Mouse (Mus musculus): ENCODE results near the gene Hcn2. TPM values are rescaled to one million over a fixed set of nuclear protein-coding genes. Genes with fewer than 3 reads are reported as not detected.

Gene Hcn2
- polyA plus RNA-seq, 1 experiment from 2014 or later, result 0.89 TPM

DNA sequence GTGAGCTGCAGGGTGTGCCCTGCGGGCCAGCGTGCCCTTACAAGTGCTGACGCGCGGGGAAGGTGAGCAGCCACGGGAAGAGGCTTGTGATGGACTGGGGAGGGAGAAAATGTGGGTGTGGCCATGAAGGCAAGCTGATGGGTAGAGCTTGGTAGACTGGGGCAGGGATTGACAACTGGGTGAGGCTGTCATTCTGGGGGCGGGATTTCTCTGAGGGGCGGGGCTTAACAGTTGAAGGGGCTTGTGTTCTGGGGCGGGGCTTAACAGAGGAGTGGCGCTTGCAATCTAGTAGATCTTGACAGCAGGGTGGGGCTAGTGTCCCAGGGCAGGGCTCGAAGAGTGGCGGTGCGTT, 64.2 kb downstream of the Hcn2 start:
- peak overlapping the region; percentile 81 for H3K4me2 ChIP-seq (ENCODE audit: low read length)
- peak overlapping the region; percentile 47 for H3K4me3 ChIP-seq (ENCODE audit: low read depth, low read length)
- peak overlapping the region; percentile 59 for H3K9ac ChIP-seq (ENCODE audit: low read depth, low read length)
- WGBS, result 0% methylated on average over 13 of the region's 13 CpGs
- peaks cover 32% of the 10 kb centered on the region for H3K27me3 ChIP-seq (ENCODE audit: control insufficient read depth, insufficient read depth, low read depth, low read length)
- peak overlapping the region; percentile 50 for H3K27ac ChIP-seq (ENCODE audit: low read length)
- H3K9me3 ChIP-seq (replicated peaks; ENCODE audit: control insufficient read depth, low read length, poor library complexity, severe bottlenecking), result no peaks in the 10 kb centered on the region
- no peaks in the 10 kb centered on the region for H3K4me1 ChIP-seq (ENCODE audit: control insufficient read depth, insufficient read depth, low read length)
- no peaks in the 10 kb centered on the region for H3K36me3 ChIP-seq (ENCODE audit: control insufficient read depth, insufficient read depth, low read length)
- peak; percentile 80 for ATAC-seq

- H3K9ac ChIP-seq (ENCODE audit: low read depth, low read length), result no peak overlapping the region; the same call in 1 of the 2 replicates
- peaks cover 32% of the 10 kb centered on the region for H3K27me3 ChIP-seq (ENCODE audit: control insufficient read depth, insufficient read depth, low read depth, low read length)
- peak overlapping the region; percentile 47 for H3K4me3 ChIP-seq (ENCODE audit: low read depth, low read length)
- H3K4me2 ChIP-seq (ENCODE audit: low read length), result peak overlapping the region; percentile 81
- H3K9me3 ChIP-seq (replicated peaks; ENCODE audit: control insufficient read depth, low read length, poor library complexity, severe bottlenecking), result no peaks in the 10 kb centered on the region
- WGBS, result 33% methylated on average over 21 of the region's 21 CpGs
- no peaks in the 10 kb centered on the region for H3K36me3 ChIP-seq (ENCODE audit: control insufficient read depth, insufficient read depth, low read length)
- 0 out of 2 replicates have a peak, but pooled peaks have one; percentile 1 for ATAC-seq
- no peak overlapping the region for H3K27ac ChIP-seq (ENCODE audit: low read length)
- H3K4me1 ChIP-seq (ENCODE audit: control insufficient read depth, insufficient read depth, low read length), result no peaks in the 10 kb centered on the region
These were observed 64.7 kb downstream of the Hcn2 start for GRCm38 (mm10) chr10:79781139-79781538.

DNA sequence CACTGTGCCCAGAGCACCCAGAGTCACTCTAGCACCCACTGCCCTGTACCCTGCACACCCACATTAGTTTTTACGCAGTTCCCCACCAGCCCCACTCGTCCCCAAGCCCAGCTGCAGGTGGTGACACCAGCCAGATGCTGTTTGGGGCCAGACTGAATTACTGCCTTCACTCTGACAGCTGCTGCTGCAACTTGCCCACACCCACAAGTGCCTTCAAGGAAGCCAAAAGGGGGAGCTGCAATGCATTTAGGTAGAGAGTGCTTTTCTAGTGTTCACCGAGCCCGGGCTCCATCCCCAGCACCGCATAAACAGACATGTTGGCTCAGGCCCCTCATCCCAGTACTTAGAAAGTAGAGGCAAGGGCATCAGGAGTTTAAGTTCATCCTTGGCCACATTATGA, 65.5 kb downstream of the Hcn2 start:
- Histone ChIP-seq H3K4me2 (ENCODE audit: low read length) (no peak overlapping the region), H3K36me3 (ENCODE audit: control insufficient read depth, insufficient read depth, low read length) (no peaks in the 10 kb centered on the region), H3K4me3 (ENCODE audit: low read depth, low read length) (no peak overlapping the region), H3K27ac (ENCODE audit: low read length) (no peak overlapping the region), H3K4me1 (ENCODE audit: control insufficient read depth, insufficient read depth, low read length) (no peaks in the 10 kb centered on the region), H3K27me3 (ENCODE audit: control insufficient read depth, insufficient read depth, low read depth, low read length) (peaks cover 28% of the 10 kb centered on the region), H3K9ac (ENCODE audit: low read depth, low read length) (no peak overlapping the region), H3K9me3 (replicated peaks; ENCODE audit: control insufficient read depth, low read length, poor library complexity, severe bottlenecking) (no peaks in the 10 kb centered on the region)
- WGBS, result 58% methylated on average over 5 of the region's 5 CpGs
- no peak for ATAC-seq

DNA sequence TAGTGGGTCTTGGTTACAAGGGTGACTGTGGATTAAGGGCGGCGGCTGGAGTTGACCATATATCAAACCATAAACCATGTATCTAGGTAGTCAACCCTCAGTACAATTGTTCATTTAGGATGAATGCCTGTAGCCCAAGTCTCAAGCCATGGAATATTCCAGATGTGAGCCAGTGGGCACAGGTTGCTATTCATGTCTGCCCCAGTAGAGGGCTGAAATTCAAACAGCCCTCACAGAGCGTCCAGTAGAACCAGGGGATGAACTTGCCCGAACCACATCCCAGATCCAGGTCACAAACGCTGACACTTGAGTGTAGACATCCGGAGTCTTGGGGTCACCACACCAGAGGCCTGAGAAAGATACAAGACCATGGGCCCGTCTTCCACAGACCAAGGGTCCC, 66.6 kb downstream of the Hcn2 start:
- 69% methylated on average over 7 of the region's 7 CpGs for WGBS
- Histone ChIP-seq H3K4me1 (ENCODE audit: control insufficient read depth, insufficient read depth, low read length) (no peaks in the 10 kb centered on the region), H3K36me3 (ENCODE audit: control insufficient read depth, insufficient read depth, low read length) (no peaks in the 10 kb centered on the region), H3K9ac (ENCODE audit: low read depth, low read length) (no peak overlapping the region), H3K27ac (ENCODE audit: low read length) (no peak overlapping the region), H3K27me3 (ENCODE audit: control insufficient read depth, insufficient read depth, low read depth, low read length) (peaks cover 20% of the 10 kb centered on the region), H3K4me2 (ENCODE audit: low read length) (no peak overlapping the region), H3K9me3 (replicated peaks; ENCODE audit: control insufficient read depth, low read length, poor library complexity, severe bottlenecking) (no peaks in the 10 kb centered on the region), H3K4me3 (ENCODE audit: low read depth, low read length) (no peak overlapping the region)
- no peak for ATAC-seq

DNA sequence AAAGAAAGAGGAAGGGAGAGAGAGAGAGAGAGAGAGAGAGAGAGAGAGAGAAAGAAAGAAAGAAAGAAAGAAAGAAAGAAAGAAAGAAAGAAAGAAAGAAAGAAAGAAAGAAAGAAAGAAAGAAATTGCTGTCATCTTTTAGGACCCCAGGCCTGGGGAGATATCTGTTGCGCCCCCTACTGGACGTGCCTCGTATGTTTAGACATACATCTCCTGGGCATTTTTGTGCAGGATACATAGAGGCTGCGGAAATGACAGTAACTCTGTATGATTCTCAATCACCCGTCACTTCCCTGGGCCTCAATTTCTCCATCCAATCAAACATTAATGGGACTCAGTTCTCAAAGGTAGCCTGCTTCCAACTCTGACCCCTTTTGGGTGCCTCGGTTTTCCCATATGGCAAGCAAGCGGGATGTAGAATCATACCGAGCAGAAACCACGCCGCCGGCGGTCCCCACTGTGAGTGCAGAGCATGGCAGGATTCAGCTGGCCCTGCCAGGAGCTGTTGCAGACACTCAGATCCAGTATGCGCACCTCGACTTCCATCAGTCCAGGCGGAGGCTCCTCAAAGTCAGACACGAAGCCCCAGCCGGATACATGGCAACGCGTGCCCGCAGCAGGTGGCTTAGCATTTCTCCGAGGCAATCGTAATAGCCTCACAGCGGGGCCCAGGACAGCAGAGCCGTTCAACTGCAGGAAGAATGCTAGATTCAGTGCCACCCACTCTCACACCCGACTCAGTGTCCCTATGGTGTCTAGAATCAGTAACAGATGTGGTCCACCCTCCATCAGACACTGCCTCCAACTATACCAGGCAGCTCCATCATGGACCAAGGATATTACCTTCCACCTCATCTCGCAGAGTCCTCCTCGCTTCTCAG, 67.7 kb downstream of the Hcn2 start:
- Histone ChIP-seq H3K9ac (ENCODE audit: low read depth, low read length) (no peak overlapping the region), H3K27ac (ENCODE audit: low read length) (no peak overlapping the region), H3K27me3 (ENCODE audit: control insufficient read depth, insufficient read depth, low read depth, low read length) (peaks cover 12% of the 10 kb centered on the region), H3K36me3 (ENCODE audit: control insufficient read depth, insufficient read depth, low read length) (no peaks in the 10 kb centered on the region), H3K4me2 (ENCODE audit: low read length) (no peak overlapping the region), H3K9me3 (replicated peaks; ENCODE audit: control insufficient read depth, low read length, poor library complexity, severe bottlenecking) (no peaks in the 10 kb centered on the region), H3K4me1 (ENCODE audit: control insufficient read depth, insufficient read depth, low read length) (no peaks in the 10 kb centered on the region), H3K4me3 (ENCODE audit: low read depth, low read length) (no peak overlapping the region)
- 35% methylated on average over 27 of the region's 27 CpGs for WGBS
- ATAC-seq, result no peak

Other genes with a start within 250 kb of the Hcn2 start
- 0.10 TPM in 1 of 2 replicates, not detected in the other for gene Vmn2r83, start 247.9 kb upstream of the Hcn2 start, polyA plus RNA-seq (2015; fragmentation: Nextera tagmentation; extraction: Ambion mirVana)
- 19.2 and 22.4 TPM in 2 replicates for gene Plpp2, start 182.8 kb upstream of the Hcn2 start, polyA plus RNA-seq (2015; fragmentation: Nextera tagmentation; extraction: Ambion mirVana)
- gene Mier2, start 161.4 kb upstream of the Hcn2 start, polyA plus RNA-seq (2015; fragmentation: Nextera tagmentation; extraction: Ambion mirVana), result 56.2 and 56.8 TPM in 2 replicates
- not detected in 2 replicates for gene Theg, start 129.3 kb upstream of the Hcn2 start, polyA plus RNA-seq (2015; fragmentation: Nextera tagmentation; extraction: Ambion mirVana)
- gene C2cd4c, start 102.6 kb upstream of the Hcn2 start, polyA plus RNA-seq (2015; fragmentation: Nextera tagmentation; extraction: Ambion mirVana), result 0.66 and 0.95 TPM in 2 replicates
- 23.4 and 25.3 TPM in 2 replicates for gene Shc2, start 78.7 kb upstream of the Hcn2 start, polyA plus RNA-seq (2015; fragmentation: Nextera tagmentation; extraction: Ambion mirVana)
- gene Odf3l2, start 70.9 kb upstream of the Hcn2 start, polyA plus RNA-seq (2015; fragmentation: Nextera tagmentation; extraction: Ambion mirVana), result 0.78 and 1.0 TPM in 2 replicates
- gene Madcam1, start 52.1 kb upstream of the Hcn2 start, polyA plus RNA-seq (2015; fragmentation: Nextera tagmentation; extraction: Ambion mirVana), result 0.69 and 0.94 TPM in 2 replicates
- 96.1 and 107 TPM in 2 replicates for gene Tpgs1, start 47.3 kb upstream of the Hcn2 start, polyA plus RNA-seq (2015; fragmentation: Nextera tagmentation; extraction: Ambion mirVana)
- gene Cdc34, start 34.4 kb upstream of the Hcn2 start, polyA plus RNA-seq (2015; fragmentation: Nextera tagmentation; extraction: Ambion mirVana), result 73.1 and 81.9 TPM in 2 replicates
- gene Gzmm, start 27.6 kb upstream of the Hcn2 start, polyA plus RNA-seq (2015; fragmentation: Nextera tagmentation; extraction: Ambion mirVana), result 1.6 and 1.8 TPM in 2 replicates
- 844 and 915 TPM in 2 replicates for gene Bsg, start 12.1 kb upstream of the Hcn2 start, polyA plus RNA-seq (2015; fragmentation: Nextera tagmentation; extraction: Ambion mirVana)
- gene Polrmt, start 29.9 kb downstream of the Hcn2 start, polyA plus RNA-seq (2015; fragmentation: Nextera tagmentation; extraction: Ambion mirVana), result 45.3 and 45.9 TPM in 2 replicates
- gene Fgf22, start 38.4 kb downstream of the Hcn2 start, polyA plus RNA-seq (2015; fragmentation: Nextera tagmentation; extraction: Ambion mirVana), result 1.8 TPM in 2 replicates
- gene Rnf126, start 50.3 kb downstream of the Hcn2 start, polyA plus RNA-seq (2015; fragmentation: Nextera tagmentation; extraction: Ambion mirVana), result 90.2 and 92.3 TPM in 2 replicates
- gene Fstl3, start 60.6 kb downstream of the Hcn2 start, polyA plus RNA-seq (2015; fragmentation: Nextera tagmentation; extraction: Ambion mirVana), result 2.2 and 3.5 TPM in 2 replicates
- gene Prss57, start 74.3 kb downstream of the Hcn2 start, polyA plus RNA-seq (2015; fragmentation: Nextera tagmentation; extraction: Ambion mirVana), result 0.19 TPM in 2 replicates
- 318 and 333 TPM in 2 replicates for gene Palm, start 76.9 kb downstream of the Hcn2 start, polyA plus RNA-seq (2015; fragmentation: Nextera tagmentation; extraction: Ambion mirVana)
- 0.34 and 0.73 TPM in 2 replicates for gene Misp, start 104.4 kb downstream of the Hcn2 start, polyA plus RNA-seq (2015; fragmentation: Nextera tagmentation; extraction: Ambion mirVana)
- 58.8 and 65.1 TPM in 2 replicates for gene Ptbp1, start 137.8 kb downstream of the Hcn2 start, polyA plus RNA-seq (2015; fragmentation: Nextera tagmentation; extraction: Ambion mirVana)
- 12.5 and 12.7 TPM in 2 replicates for gene Prtn3, start 157.8 kb downstream of the Hcn2 start, polyA plus RNA-seq (2015; fragmentation: Nextera tagmentation; extraction: Ambion mirVana)
- 471 and 472 TPM in 2 replicates for gene Plppr3, start 158.0 kb downstream of the Hcn2 start, polyA plus RNA-seq (2015; fragmentation: Nextera tagmentation; extraction: Ambion mirVana)
- gene Elane, start 169.6 kb downstream of the Hcn2 start, polyA plus RNA-seq (2015; fragmentation: Nextera tagmentation; extraction: Ambion mirVana), result not detected in 2 replicates
- 0.20 TPM in 1 of 2 replicates, not detected in the other for gene Cfd, start 174.2 kb downstream of the Hcn2 start, polyA plus RNA-seq (2015; fragmentation: Nextera tagmentation; extraction: Ambion mirVana)
- gene Med16, start 192.3 kb downstream of the Hcn2 start, polyA plus RNA-seq (2015; fragmentation: Nextera tagmentation; extraction: Ambion mirVana), result 55.4 and 56.6 TPM in 2 replicates
- 2.6 and 13.4 TPM in 2 replicates for gene Gm26602, start 194.2 kb downstream of the Hcn2 start, polyA plus RNA-seq (2015; fragmentation: Nextera tagmentation; extraction: Ambion mirVana)
- gene Kiss1r, start 200.3 kb downstream of the Hcn2 start, polyA plus RNA-seq (2015; fragmentation: Nextera tagmentation; extraction: Ambion mirVana), result 3.5 and 3.8 TPM in 2 replicates
- gene R3hdm4, start 204.6 kb downstream of the Hcn2 start, polyA plus RNA-seq (2015; fragmentation: Nextera tagmentation; extraction: Ambion mirVana), result 273 and 293 TPM in 2 replicates
- 1.7 and 2.2 TPM in 2 replicates for gene Arid3a, start 210.4 kb downstream of the Hcn2 start, polyA plus RNA-seq (2015; fragmentation: Nextera tagmentation; extraction: Ambion mirVana)
- gene Wdr18, start 243.5 kb downstream of the Hcn2 start, polyA plus RNA-seq (2015; fragmentation: Nextera tagmentation; extraction: Ambion mirVana), result 79.5 and 89.4 TPM in 2 replicates